In the genomic region with DNA sequence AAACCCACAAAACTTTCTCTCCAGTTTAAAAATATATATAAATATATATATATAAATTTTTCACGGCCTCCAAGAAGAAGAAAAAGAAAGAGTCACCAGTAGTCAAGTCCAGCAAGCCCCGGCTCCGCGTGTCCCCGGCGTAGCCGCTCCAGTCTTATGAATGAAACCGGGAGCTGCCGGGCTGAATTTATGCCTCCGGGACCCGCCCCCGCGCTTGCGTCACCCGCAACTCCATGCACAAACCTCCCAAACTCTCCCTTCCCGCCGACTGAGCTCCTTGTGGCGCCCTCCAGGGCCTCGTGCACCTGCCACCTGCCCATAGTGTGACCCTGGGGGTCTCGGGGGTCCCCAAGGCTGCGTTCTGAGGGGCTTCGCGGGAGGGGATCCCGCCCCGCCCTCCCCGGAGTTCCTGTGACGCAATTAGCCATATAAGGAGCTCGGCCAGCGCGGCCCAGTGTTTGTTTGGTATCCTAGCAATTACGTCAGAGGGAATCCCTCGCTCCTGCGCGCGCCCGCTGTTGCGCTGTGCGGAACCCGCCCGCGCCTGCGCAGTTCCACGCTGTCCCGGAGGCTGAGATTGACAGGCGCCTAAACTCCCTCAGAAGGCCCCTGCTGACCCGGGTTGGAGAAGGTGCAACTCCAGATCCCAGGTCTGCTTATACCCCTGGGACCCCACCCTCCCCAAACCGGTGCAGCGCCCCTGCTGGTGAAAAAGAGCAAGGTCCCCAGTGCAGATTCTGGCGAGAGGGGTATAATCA, we compare ENCODE assay signal across 8 mouse cellular contexts. TPM values are rescaled to one million over a fixed set of nuclear protein-coding genes. Genes with fewer than 3 reads are reported as not detected.
DNase-seq lines count a peak whose midpoint lies in the region; ATAC-seq lines count a peak whose summit lies in the region.

A gene (minus strand): TSS at position 168 of the 758 bp plus-strand sequence.

- peak; percentile 77 for ATAC-seq in heart, embryonic 14.5 days (ENCODE audit: insufficient number of reproducible peaks, insufficient read depth, low FRiP score, low read depth)
- ATAC-seq in liver, embryonic 12.5 days, result peak; percentile 81

- peak within 1 kb of the TSS; percentile 73 for H3K9ac ChIP-seq in heart, embryonic 14.5 days (ENCODE audit: low read length)
- peak within 1 kb of the TSS; percentile 64 for H3K9ac ChIP-seq in liver, embryonic 12.5 days

- H3K4me2 ChIP-seq in heart, embryonic 14.5 days (ENCODE audit: low read length), result peak within 1 kb of the TSS; percentile 99
- H3K4me2 ChIP-seq in liver, embryonic 12.5 days, result peak within 1 kb of the TSS; percentile 99

- no peaks in the 10 kb centered on the region for H3K36me3 ChIP-seq in heart, embryonic 14.5 days (ENCODE audit: control insufficient read depth, insufficient read depth, low read length)
- no peaks in the 10 kb centered on the region for H3K36me3 ChIP-seq in liver, embryonic 12.5 days
- no peaks in the 10 kb centered on the region; the same call in 1 of the 2 replicates for H3K36me3 ChIP-seq in splenic B cell, adult 2 months (ENCODE audit: control insufficient read depth, insufficient read depth, low read length, poor library complexity, severe bottlenecking)

- no peaks in the 10 kb centered on the region for H3K9me3 ChIP-seq in heart, embryonic 14.5 days (ENCODE audit: control insufficient read depth, low read length)
- H3K9me3 ChIP-seq in liver, embryonic 12.5 days (replicated peaks), result no peaks in the 10 kb centered on the region

- peak; percentile 93 to 95 for DNase-seq in CD8-positive naive resting alpha-beta T cell, adult 2 months (ENCODE audit: low read depth in 2 of 2, low spot score in 2 of 2)
- peak; percentile 80 for DNase-seq in c-Kit-negative CD71-positive TER-119-positive erythroid progenitor cells, embryonic 14.5 days (ENCODE audit: low read depth, low spot score)
- peak; percentile 83 for DNase-seq in fibroblast of lung, adult 2 months (ENCODE audit: low read depth)
- peak; percentile 97 for DNase-seq in kidney, postnatal 14 days
- peak; percentile 99 for DNase-seq in naive thymus-derived CD4-positive, alpha-beta T cell, adult 2 months (ENCODE audit: low read depth)
- peak; percentile 99 for DNase-seq in splenic B cell, adult 2 months (ENCODE audit: low read depth, low spot score)

- peak within 1 kb of the TSS; percentile 60 to 69 for H3K4me3 ChIP-seq in heart, embryonic 14.5 days (ENCODE audit: control insufficient read depth in 1 of 2, insufficient read depth in 1 of 2, low read depth in 1 of 2, low read length in 2 of 2)
- peak within 1 kb of the TSS; percentile 72 for H3K4me3 ChIP-seq in liver, embryonic 12.5 days

- peaks cover 20% of the 10 kb centered on the region for H3K27me3 ChIP-seq in heart, embryonic 14.5 days (ENCODE audit: control insufficient read depth, insufficient read depth, low read length)
- H3K27me3 ChIP-seq in liver, embryonic 12.5 days (replicated peaks), result peaks cover 84% of the 10 kb centered on the region
- H3K27me3 ChIP-seq in splenic B cell, adult 2 months (ENCODE audit: control insufficient read depth, insufficient read depth, low read length, poor library complexity, severe bottlenecking), result no peaks in the 10 kb centered on the region

- H3K27ac ChIP-seq in heart, embryonic 14.5 days (replicated peaks in 1 of 2; ENCODE audit: control insufficient read depth in 1 of 2, insufficient read depth in 1 of 2, low read depth in 2 of 2, low read length in 2 of 2), result peak within 1 kb of the TSS in 1 of 2 experiments; percentile 78; a peak in 1 of 4 replicates
- H3K27ac ChIP-seq in liver, embryonic 12.5 days, result no peak within 1 kb of the TSS; the same call in 1 of the 2 replicates

- under 1% methylated on average over 48 of the region's 49 CpGs for WGBS in heart, embryonic 14.5 days
- WGBS in liver, embryonic 12.5 days (ENCODE audit: insufficient replicate concordance), result under 1% methylated on average over 49 of the region's 49 CpGs

- H3K4me1 ChIP-seq in heart, embryonic 14.5 days (ENCODE audit: control insufficient read depth in 2 of 2, insufficient read depth in 2 of 2, low read length in 2 of 2), result peaks cover 8 to 20% of the 10 kb centered on the region in 2 experiments
- peaks cover 32% of the 10 kb centered on the region for H3K4me1 ChIP-seq in liver, embryonic 12.5 days

RNA-seq across cellular contexts. Expression of the gene that starts here (rescaled TPM):
- 0.22 TPM in 1 of 2 replicates, not detected in the other for polyA plus RNA-seq in heart, embryonic 14.5 days (2014; fragmentation: Nextera tagmentation; extraction: Ambion mirVana)
- 0.04 and 0.05 TPM in 2 replicates for polyA plus RNA-seq in liver, embryonic 12.5 days (2016; fragmentation: Nextera tagmentation; extraction: Ambion mirVana)

Comparison
In these comparisons a context has a peak if more than half of its experiments do, and no peak if none do; other contexts are left out.
1. Peak in ATAC-seq, H3K4me3 ChIP-seq, H3K9ac ChIP-seq and H3K4me2 ChIP-seq in heart, embryonic 14.5 days; RNA of the gene not detected or under 1 TPM.
2. Peak in ATAC-seq, H3K4me3 ChIP-seq, H3K9ac ChIP-seq and H3K4me2 ChIP-seq in liver, embryonic 12.5 days; RNA of the gene not detected or under 1 TPM.